Mouse (Mus musculus): Measurements from ENCODE around the gene Gpc5.

The Gpc5 gene

GRCm38 (mm10) chr14:115371131-115371530, 279.1 kb downstream of the Gpc5 start:
- no peak for DNase-seq

DNA sequence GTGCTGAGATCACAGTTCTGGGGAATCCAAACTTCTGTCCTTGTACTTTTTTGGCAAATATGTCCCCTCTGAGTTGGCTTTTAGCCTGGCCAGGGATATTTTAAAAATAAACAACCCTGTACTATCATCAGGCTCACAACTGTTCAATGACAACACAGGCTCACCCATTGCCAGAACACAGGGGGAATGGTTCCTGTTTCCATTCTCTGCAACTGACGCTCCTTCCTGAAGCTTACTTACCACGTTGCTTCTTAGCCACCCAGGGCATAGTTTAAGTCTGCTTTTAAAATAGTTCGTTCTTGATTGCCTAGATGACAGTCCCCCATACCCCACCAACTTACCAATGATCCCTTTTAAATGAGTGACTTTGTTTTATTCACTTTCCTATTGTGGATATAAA, 299.8 kb downstream of the Gpc5 start:
- DNase-seq: no peak

DNA sequence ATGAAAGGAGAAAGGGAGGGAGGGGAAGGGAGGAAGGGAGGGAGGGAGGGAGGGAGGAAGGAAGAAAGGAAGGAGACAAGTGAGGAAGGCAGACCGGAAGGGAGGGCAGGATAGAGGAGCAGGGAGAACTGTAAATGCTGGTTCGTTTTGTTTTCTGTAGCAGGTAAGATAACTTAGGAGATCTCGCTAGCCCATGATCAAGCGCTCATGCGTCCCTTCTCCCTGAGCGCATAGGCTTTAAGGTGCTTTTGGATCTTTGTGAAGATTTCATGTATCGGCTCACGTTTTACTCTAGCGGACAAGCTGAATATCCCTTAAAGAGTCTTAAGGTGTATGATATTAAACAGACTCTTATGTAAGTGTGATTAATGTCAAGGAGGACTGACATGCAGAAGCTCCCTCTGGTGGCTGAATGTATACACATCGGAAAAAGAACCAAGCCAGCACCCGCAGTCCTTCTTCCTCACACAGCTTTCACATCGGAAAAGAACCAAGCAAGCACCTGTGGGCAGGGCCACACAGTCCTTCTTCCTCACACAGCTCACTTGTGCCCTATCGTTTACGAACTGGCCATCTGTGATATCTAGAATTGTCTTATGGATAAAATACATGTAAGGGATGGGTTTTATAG, 301.0 kb downstream of the Gpc5 start:
- peak; percentile 15 to 23 for DNase-seq

GRCm38 (mm10) chr14:115406596-115406995, 314.6 kb downstream of the Gpc5 start:
- no peak for DNase-seq

GRCm38 (mm10) chr14:115407309-115407930, 315.4 kb downstream of the Gpc5 start:
- DNase-seq: no peak

- no peak for DNase-seq
Observed at GRCm38 (mm10) chr14:115410881-115411280, 318.9 kb downstream of the Gpc5 start.

DNA sequence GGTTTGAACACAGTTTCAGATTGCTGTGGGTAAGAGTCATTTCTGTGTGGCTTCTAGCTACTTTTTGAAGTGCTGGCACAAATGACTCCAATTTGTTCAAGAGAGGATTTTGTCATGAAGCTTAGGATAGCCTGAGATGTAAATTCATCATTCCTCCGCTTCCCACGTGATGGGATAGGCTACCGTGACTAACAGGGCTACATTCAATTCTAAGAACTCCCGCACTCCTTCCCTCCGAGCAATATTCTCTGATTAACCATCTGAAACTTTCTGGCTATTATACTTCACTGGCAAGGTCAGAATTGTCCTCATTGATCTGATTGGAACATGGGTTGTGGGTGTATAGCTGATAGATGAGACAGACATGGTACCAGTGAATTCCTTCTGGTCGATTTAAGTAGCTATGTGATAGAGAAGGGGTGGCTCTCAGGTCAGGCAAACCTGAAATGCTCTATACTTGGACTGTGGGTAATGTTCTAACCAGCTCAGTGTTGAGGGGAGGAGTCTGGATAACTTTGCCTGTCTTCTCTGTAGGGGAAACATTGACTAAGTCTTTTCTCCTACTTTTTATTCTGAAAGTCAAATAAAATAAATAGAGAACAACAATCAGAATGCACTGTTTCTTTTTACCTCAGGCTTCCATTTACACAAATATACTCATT, 319.6 kb downstream of the Gpc5 start:
- no peak for DNase-seq

DNA sequence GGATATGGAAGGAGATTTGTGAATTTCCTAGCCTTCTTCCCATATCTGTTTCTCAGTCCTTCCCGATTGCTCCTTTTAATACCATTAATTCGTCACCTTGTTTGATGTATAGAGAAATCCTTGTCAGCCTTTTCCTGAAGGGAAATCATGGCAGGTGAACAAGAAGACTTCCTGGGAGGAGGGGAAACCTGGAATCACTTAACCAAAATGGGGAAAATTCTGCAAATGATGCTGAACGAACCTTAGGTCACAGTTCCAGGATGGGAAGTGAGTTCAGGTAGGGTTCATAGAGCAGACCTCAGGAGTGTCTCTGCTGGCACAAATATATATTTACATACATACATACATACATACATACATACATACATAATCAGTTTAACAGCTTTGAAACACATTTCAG, 320.8 kb downstream of the Gpc5 start:
- no peak for DNase-seq

DNA sequence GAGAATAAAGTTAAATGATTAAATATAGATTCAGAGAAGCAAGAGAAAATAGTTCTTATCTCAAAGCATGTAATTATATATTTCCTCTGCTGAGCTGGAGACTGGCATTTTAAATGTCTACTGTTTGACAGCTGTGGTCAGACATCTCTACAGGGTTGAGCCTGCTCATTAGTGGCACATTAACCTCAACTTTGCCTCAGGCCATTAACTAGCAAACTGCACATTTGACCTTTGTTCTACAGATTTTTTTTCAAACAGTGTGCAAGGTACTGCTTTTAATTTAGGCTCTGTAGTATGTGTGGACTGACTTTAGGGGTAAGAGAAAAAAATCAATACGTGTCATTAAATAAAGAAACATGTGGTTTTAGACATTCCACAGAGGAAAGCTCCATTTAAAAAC, 321.4 kb downstream of the Gpc5 start:
- no peak for DNase-seq

DNA sequence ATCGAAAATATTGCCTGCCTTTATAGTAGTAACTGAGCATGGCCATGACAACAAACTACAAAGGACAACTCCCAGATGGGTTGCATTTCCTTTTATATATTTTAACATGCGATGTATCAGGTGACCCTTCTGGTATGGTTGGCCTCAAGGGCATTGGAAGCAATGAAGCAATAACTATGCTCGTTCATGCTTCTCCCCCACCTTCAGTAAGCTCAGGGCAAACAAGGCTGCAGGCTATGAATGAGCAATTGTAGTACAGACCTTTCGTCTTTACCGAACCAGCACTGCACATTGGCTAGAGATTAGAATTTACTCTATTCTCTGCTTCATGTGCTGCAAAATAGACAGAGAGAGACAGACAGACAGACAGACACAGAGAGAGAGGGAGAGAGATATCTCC, 322.5 kb downstream of the Gpc5 start:
- DNase-seq: no peak

GRCm38 (mm10) chr14:115431967-115432366, 340.0 kb downstream of the Gpc5 start:
- DNase-seq: no peak

GRCm38 (mm10) chr14:115432368-115432767, 340.4 kb downstream of the Gpc5 start:
- DNase-seq: no peak

DNA sequence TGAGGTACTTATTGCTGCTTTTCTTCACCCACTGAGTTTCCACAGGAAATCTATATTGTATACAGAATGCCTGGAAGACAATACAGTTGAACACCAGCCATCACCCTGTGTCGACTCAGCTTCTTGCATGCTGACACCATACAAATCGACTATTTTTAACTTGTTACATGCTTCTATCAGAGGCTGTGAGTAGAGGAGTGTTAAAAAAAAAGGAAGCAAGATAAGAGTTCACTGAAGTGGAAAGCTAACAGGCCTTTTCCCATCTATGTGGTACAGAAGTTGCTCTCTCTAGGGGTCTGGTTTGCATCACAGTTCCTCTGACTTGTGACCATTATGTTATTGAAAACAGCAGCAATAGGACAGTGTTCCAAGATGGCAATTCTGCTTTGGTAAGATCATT, 344.6 kb downstream of the Gpc5 start:
- DNase-seq: no peak

DNA sequence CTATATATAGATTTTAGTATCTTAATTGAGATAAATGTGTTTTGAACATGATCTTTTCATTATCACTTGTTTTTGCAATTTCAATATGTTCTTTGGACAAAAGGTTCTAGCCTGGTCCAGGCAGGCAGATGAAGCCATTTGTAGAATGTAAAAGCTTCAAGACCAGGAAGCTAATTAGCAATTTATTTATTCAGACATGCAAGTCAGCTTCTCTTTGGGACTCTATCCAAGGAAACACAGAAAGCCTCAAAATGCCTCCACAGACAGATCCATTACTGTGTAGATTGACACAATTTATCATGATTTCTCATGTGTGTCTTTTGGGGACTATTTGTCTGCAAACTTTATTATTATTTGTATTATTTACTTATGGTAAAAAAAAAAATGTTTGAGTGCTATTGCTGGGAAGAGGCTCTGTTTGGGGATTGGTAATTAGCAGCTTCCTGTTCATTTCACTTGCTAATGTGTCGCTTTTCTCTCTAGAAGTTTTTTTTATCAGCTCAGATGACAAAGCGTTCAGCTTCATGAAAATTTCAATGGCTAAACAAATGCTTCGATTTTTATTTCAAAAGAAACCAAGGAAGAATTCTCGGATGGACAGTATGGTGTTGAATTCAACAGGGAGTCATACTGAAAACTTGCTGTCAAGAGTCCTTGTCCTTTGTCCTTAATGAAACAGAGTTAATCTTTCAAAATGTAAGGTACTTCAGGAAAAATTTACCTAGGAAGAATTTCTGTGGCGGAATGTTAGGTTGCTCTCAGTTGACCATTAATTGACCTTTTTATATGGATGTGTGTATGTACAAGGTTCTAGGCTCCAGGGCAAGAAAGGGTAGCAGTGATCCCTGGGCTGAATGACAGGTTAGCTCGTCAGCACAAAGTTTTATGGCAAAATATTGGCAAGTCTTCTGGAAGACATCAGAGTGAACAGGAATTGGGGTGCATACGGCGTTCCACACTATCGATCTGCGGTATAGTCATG, 353.1 kb downstream of the Gpc5 start:
- DNase-seq: no peak

GRCm38 (mm10) chr14:115450938-115451337, 358.9 kb downstream of the Gpc5 start:
- no peak for DNase-seq

DNA sequence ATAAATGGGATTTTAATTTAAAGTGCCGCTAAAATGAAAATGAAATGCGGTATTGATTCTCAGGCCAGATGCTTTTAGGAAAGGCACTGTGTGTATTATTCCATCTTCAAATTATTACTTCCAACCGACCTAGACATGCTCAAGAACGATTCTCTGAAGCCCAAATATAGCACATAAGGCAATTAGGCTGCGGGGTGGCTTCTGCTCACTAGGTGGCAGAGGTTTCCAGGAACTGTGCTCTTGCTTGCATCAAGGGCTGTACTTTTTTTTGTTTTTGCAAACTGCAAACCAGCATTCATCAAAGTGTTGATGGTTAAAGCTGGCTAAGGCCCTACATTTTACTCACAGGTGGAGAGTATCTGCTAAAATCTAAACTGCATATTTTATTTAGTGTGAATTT, 375.9 kb downstream of the Gpc5 start:
- no peak for DNase-seq

GRCm38 (mm10) chr14:115475234-115475633, 383.2 kb downstream of the Gpc5 start:
- DNase-seq: peak; percentile 6

GRCm38 (mm10) chr14:115477360-115477759, 385.3 kb downstream of the Gpc5 start:
- DNase-seq: no peak

DNA sequence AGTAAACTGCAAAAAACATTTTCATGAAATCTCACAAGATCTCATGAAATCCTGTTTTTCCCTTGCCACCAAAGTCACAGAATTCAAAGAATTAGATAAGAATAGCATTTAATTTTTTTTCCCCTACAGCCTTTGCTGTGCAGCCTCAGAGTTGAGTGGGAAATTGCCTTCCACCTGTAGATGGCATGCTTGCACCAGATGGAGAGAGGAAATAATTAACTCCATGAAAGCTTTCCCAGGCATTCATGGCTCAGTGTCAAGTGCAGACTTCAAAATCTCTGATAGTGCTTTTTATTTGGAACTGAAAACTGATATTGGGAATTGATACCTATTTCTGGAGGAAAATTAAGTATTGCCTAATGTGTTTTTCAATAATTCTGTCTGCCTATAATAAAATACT, 393.1 kb downstream of the Gpc5 start:
- no peak for DNase-seq

DNA sequence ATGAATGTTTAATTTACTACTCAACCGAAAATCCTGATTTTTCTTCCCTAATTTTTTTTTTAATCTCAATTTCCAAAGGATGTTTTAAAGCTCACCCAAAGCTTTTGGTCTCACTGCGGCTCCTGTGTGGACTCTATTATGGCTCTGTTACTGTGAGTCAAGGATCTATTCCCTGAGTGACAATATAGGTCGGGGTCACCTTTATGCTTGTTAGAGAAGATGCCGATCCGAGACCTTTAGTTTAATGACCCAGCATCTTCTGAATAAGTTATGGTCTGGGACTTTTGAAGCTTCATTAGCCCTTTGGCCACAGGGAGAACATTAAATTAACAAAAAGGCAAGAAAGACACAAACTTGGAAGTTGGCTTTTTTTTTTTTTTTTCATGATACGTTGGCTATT, 408.8 kb downstream of the Gpc5 start:
- DNase-seq: no peak

DNA sequence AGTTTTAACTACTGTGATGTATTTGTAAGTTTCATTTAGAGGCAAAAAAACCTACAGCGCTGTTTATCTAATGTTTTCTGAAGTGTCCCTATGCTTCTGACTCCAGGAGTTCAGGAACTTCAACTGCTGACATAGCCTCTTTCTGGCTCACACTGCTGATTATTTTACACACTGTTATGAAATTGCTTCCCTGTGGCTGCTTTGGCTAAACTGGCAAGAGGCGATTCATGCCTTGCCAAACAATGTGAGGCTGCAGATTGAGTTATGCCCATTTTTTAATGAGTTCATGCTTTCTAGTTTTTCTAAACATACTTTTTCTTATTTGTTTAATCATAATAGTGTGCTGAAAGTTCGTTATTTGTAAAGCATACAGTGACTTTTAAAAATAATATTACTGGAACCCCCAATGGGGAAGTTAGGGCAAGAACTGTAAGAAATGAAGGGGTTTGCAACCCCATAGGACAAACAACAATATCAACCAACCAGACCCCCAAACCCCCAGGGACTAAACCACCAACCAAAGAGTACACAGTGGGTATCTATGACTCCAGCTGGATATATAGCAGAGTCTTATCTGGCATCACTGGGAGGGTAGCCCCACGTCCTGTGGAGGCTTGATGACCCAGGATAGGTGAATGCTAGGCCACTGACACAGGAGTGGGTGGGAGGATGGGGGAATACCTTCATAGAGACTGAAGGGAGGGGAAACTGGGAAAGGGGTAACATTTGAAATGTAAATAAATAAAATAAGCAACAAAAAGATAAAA, 454.7 kb downstream of the Gpc5 start:
- no peak for DNase-seq

DNA sequence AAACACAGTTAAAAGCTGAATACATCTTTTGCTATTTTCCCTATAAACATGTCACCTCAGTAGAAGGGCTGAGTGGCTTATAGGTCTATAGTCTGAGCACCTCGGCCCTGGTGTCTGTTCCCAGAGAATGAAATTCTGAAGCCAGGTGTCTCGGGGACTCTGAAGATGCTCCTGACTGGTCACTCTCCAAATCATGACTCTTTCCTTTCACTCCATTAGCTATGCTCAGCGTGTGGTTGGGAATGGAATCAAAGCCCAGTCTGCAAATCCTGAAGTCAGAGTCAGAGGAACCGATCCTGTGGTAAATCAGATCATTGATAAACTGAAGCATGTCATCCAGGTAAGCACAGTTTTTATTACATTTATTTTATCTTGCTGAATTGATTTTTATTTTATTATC, 460.0 kb downstream of the Gpc5 start:
- no peak for DNase-seq
